In the genomic region with DNA sequence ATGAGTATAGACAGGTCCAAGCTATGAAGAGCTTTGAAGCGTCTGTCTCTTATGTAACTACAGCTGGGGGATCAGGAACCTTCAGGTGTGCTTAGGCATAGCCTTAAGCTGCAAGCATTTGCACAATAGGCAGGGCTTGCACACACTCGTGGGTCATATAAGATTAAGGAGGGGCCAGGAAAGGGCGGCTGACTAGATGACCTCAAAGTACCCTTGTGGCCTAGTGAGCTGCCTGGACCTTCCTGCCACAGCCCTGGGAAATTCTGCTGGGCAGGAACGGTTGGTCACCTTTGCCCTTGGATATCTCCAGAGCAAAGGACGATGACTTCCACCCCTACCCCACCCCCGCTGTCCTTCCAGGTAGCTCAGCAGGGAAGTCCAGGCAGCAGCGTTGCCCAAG, we compare ENCODE assay signal across 8 mouse cellular contexts. TPM values are rescaled to one million over a fixed set of nuclear protein-coding genes. Genes with fewer than 3 reads are reported as not detected.
A peak's percentile ranks its signal among the peaks of the same experiment; 100 is the strongest.
DNase-seq lines count a peak whose midpoint lies in the region; ATAC-seq and TF ChIP-seq lines count a peak whose summit lies in the region.

No protein-coding gene starts in this region.

- TF ChIP-seq POLR2A in kidney, adult 2 months (IDR thresholded peaks at IDR 0.05; ENCODE audit: low read depth, low read length) = no peak

- no peaks in the 10 kb centered on the region for H3K9me3 ChIP-seq in hindbrain, embryonic 10.5 days
- no peaks in the 10 kb centered on the region for H3K9me3 ChIP-seq in hindbrain, embryonic 11.5 days (ENCODE audit: control insufficient read depth, low read length)
- H3K9me3 ChIP-seq in embryonic facial prominence, embryonic 15.5 days (replicated peaks) = no peaks in the 10 kb centered on the region

- TF ChIP-seq CTCF in kidney, adult 2 months (conservative IDR thresholded peaks at IDR 0.05; ENCODE audit: insufficient read depth, insufficient read length, low read depth, low read length) = no peak

- peaks cover 70% of the 10 kb centered on the region for H3K4me1 ChIP-seq in hindbrain, embryonic 10.5 days (replicated peaks)
- no peaks in the 10 kb centered on the region for H3K4me1 ChIP-seq in hindbrain, embryonic 11.5 days (replicated peaks; ENCODE audit: control insufficient read depth, insufficient read depth, low read length)
- peaks cover 24% of the 10 kb centered on the region for H3K4me1 ChIP-seq in embryonic facial prominence, embryonic 15.5 days
- H3K4me1 ChIP-seq in kidney, adult 2 months (ENCODE audit: control insufficient read depth, insufficient read depth, low read length) = peaks cover 27% of the 10 kb centered on the region

- peak overlapping the region; percentile 50; the same call in 1 of the 2 replicates for H3K27ac ChIP-seq in hindbrain, embryonic 10.5 days
- H3K27ac ChIP-seq in hindbrain, embryonic 11.5 days (ENCODE audit: low read depth, low read length) = no peak overlapping the region
- H3K27ac ChIP-seq in embryonic facial prominence, embryonic 15.5 days (replicated peaks) = peak overlapping the region; percentile 91
- peak overlapping the region; percentile 99 for H3K27ac ChIP-seq in kidney, adult 2 months (ENCODE audit: insufficient read depth, low read depth, low read length)

- H3K4me2 ChIP-seq in hindbrain, embryonic 11.5 days (replicated peaks; ENCODE audit: low read depth, low read length) = no peak overlapping the region
- peak overlapping the region; percentile 32 for H3K4me2 ChIP-seq in embryonic facial prominence, embryonic 15.5 days (replicated peaks)

- no peak for ATAC-seq in hindbrain, embryonic 11.5 days (ENCODE audit: low FRiP score)
- ATAC-seq in embryonic facial prominence, embryonic 15.5 days (ENCODE audit: insufficient number of reproducible peaks, low FRiP score, low TSS enrichment, low read depth) = peak; percentile 26; the same call in 1 of the 2 replicates

- no peak overlapping the region for H3K4me3 ChIP-seq in hindbrain, embryonic 10.5 days
- H3K4me3 ChIP-seq in hindbrain, embryonic 11.5 days (ENCODE audit: low read depth, low read length) = no peak overlapping the region
- H3K4me3 ChIP-seq in embryonic facial prominence, embryonic 15.5 days (replicated peaks) = no peak overlapping the region
- no peak overlapping the region for H3K4me3 ChIP-seq in kidney, adult 2 months (ENCODE audit: insufficient read depth, low read depth, low read length)

- peaks cover 27% of the 10 kb centered on the region; the same call in 1 of the 2 replicates for H3K27me3 ChIP-seq in hindbrain, embryonic 10.5 days (ENCODE audit: insufficient read depth, poor library complexity, severe bottlenecking)
- no peaks in the 10 kb centered on the region for H3K27me3 ChIP-seq in hindbrain, embryonic 11.5 days (ENCODE audit: control insufficient read depth, insufficient read depth, low read length)
- no peaks in the 10 kb centered on the region for H3K27me3 ChIP-seq in embryonic facial prominence, embryonic 15.5 days
- no peaks in the 10 kb centered on the region for H3K27me3 ChIP-seq in kidney, adult 2 months (replicated peaks; ENCODE audit: control insufficient read depth, insufficient read depth, low read length)

- no peaks in the 10 kb centered on the region for H3K36me3 ChIP-seq in hindbrain, embryonic 10.5 days
- no peaks in the 10 kb centered on the region for H3K36me3 ChIP-seq in hindbrain, embryonic 11.5 days (ENCODE audit: control insufficient read depth, insufficient read depth, low read length)
- no peaks in the 10 kb centered on the region for H3K36me3 ChIP-seq in embryonic facial prominence, embryonic 15.5 days
- no peaks in the 10 kb centered on the region for H3K36me3 ChIP-seq in kidney, adult 2 months (ENCODE audit: control insufficient read depth, insufficient read depth, low read length)

- no peak overlapping the region for H3K9ac ChIP-seq in hindbrain, embryonic 11.5 days (ENCODE audit: low read depth, low read length)
- no peak overlapping the region for H3K9ac ChIP-seq in embryonic facial prominence, embryonic 15.5 days

- no peak for DNase-seq in hindbrain, embryonic 10.5 days (ENCODE audit: low spot score)
- no peak for DNase-seq in hindbrain, embryonic 11.5 days (ENCODE audit: low spot score)
- peak; percentile 90 for DNase-seq in kidney, adult 2 months
- peak; percentile 33 for DNase-seq in lung, postnatal 10 days
- no peak for DNase-seq in frontal cortex, postnatal 36 days (ENCODE audit: low spot score in 2 of 2)
- DNase-seq in thymus, postnatal 0 days (ENCODE audit: low spot score) = no peak
- DNase-seq in embryo, embryonic 10 days (ENCODE audit: low spot score) = no peak

- 29% methylated on average over 7 of the region's 7 CpGs for WGBS in hindbrain, embryonic 10.5 days
- 30% methylated on average over 7 of the region's 7 CpGs for WGBS in hindbrain, embryonic 11.5 days
- WGBS in embryonic facial prominence, embryonic 15.5 days = 37% methylated on average over 7 of the region's 7 CpGs
- WGBS in kidney, adult 2 months = 16% methylated on average over 7 of the region's 7 CpGs

RNA-seq across cellular contexts. Expression of a gene that starts 1.8 kb away (rescaled TPM):
- polyA plus RNA-seq in hindbrain, embryonic 10.5 days (2016; fragmentation: Nextera tagmentation; extraction: Ambion mirVana) = 2,204 and 3,422 TPM in 2 replicates
- polyA plus RNA-seq in hindbrain, embryonic 11.5 days (2014; fragmentation: Nextera tagmentation; extraction: Ambion mirVana) = 1,356 and 1,601 TPM in 2 replicates
- 1,512 and 1,560 TPM in 2 replicates for polyA plus RNA-seq in embryonic facial prominence, embryonic 15.5 days (2015; fragmentation: Nextera tagmentation; extraction: Ambion mirVana)
- 665 and 667 TPM in 2 replicates for polyA plus RNA-seq in kidney, adult 2 months (2012; rRNA removed)
- 1,216 and 1,339 TPM in 2 replicates for polyA plus RNA-seq in thymus, postnatal 0 days (2015; fragmentation: Nextera tagmentation; extraction: Ambion mirVana)

RNA-seq across cellular contexts. Expression of a gene that starts 21.6 kb away (rescaled TPM):
- not detected in 2 replicates for polyA plus RNA-seq in hindbrain, embryonic 10.5 days (2016; fragmentation: Nextera tagmentation; extraction: Ambion mirVana)
- polyA plus RNA-seq in hindbrain, embryonic 11.5 days (2014; fragmentation: Nextera tagmentation; extraction: Ambion mirVana) = not detected in 2 replicates
- polyA plus RNA-seq in embryonic facial prominence, embryonic 15.5 days (2015; fragmentation: Nextera tagmentation; extraction: Ambion mirVana) = 0.35 TPM in 1 of 2 replicates, not detected in the other
- polyA plus RNA-seq in kidney, adult 2 months (2012; rRNA removed) = 0.42 and 0.67 TPM in 2 replicates
- not detected in 2 replicates for polyA plus RNA-seq in thymus, postnatal 0 days (2015; fragmentation: Nextera tagmentation; extraction: Ambion mirVana)

RNA-seq across cellular contexts. Expression of a gene that starts 43.5 kb away (rescaled TPM):
- polyA plus RNA-seq in hindbrain, embryonic 10.5 days (2016; fragmentation: Nextera tagmentation; extraction: Ambion mirVana) = 42.0 and 53.0 TPM in 2 replicates
- polyA plus RNA-seq in hindbrain, embryonic 11.5 days (2014; fragmentation: Nextera tagmentation; extraction: Ambion mirVana) = 53.5 and 58.0 TPM in 2 replicates
- polyA plus RNA-seq in embryonic facial prominence, embryonic 15.5 days (2015; fragmentation: Nextera tagmentation; extraction: Ambion mirVana) = 47.1 and 48.5 TPM in 2 replicates
- polyA plus RNA-seq in kidney, adult 2 months (2012; rRNA removed) = 9.8 and 11.6 TPM in 2 replicates
- 54.3 and 56.6 TPM in 2 replicates for polyA plus RNA-seq in thymus, postnatal 0 days (2015; fragmentation: Nextera tagmentation; extraction: Ambion mirVana)

RNA-seq across cellular contexts. Expression of a gene that starts 43.6 kb away (rescaled TPM):
- 20.0 and 21.1 TPM in 2 replicates for polyA plus RNA-seq in hindbrain, embryonic 10.5 days (2016; fragmentation: Nextera tagmentation; extraction: Ambion mirVana)
- polyA plus RNA-seq in hindbrain, embryonic 11.5 days (2014; fragmentation: Nextera tagmentation; extraction: Ambion mirVana) = 17.4 and 26.1 TPM in 2 replicates
- 21.2 and 23.4 TPM in 2 replicates for polyA plus RNA-seq in embryonic facial prominence, embryonic 15.5 days (2015; fragmentation: Nextera tagmentation; extraction: Ambion mirVana)
- polyA plus RNA-seq in kidney, adult 2 months (2012; rRNA removed) = 31.0 and 41.7 TPM in 2 replicates
- 15.1 and 16.8 TPM in 2 replicates for polyA plus RNA-seq in thymus, postnatal 0 days (2015; fragmentation: Nextera tagmentation; extraction: Ambion mirVana)

Comparison
In these comparisons a context has a peak if more than half of its experiments do, and no peak if none do; other contexts are left out.
1. DNase-seq: peak in kidney, adult 2 months (single experiment) and lung, postnatal 10 days (single experiment); none in hindbrain, embryonic 10.5 days (single experiment), hindbrain, embryonic 11.5 days (single experiment), frontal cortex, postnatal 36 days (0 of 2), thymus, postnatal 0 days (single experiment) and embryo, embryonic 10 days (single experiment).